Mouse (Mus musculus) cerebellum, postnatal 25 days (tissue): ENCODE data around the gene Gm6763.
"Not testable (repeated sequence)": the region's sequence is repeated elsewhere in the genome, so short reads cannot be mapped to it uniquely, and the experiment has no call there.

Experiments used
- DNase-seq, 2 experiments: peaks; one replicate each; pipeline ENCODE4 v3.0.0; 2021; ENCODE audit warnings: mixed read lengths in 2 of 2

Gene Gm6763

DNA sequence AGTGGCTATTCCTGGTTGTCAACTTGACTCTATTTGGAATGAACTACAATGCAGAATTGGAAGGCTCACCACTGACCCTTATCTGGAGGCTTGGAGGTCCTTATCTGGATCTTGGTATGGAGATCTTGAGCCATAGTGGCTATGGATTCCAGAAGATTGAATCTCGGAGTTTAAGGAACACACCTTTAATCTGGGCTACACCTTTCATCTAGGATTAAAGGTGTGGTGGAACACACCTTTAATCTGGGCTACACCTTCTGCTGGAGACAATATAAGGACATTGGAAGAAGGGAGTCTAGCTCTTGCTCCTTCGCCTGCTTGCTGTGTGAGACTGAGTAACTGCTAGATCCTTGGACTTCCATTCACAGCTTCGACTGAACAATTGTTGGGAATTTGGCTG is at the start of gene Gm6763:
Gm6763 (plus strand) TSS at position 301 of the 400 bp plus-strand sequence.
- DNase-seq: not testable (repeated sequence)

DNA sequence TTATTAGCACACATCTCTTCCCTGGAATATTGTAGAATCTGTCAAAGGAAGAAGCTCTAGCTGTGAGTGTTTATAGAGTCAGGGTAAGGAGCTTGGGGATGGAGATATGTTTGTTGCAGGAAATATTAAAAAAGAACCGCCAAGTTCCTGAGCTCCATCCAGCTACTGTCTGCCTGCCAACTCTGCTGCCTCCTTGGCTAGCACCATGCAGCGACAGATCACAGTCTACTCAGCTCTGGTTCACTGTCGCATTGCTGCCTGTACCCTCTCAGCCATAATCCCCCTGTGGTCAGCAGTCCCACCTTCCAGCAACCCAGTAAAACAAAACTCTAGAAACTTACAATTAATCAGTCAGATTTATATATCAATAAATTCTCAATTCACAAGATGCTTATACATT is 41.3 kb upstream of the Gm6763 start:
- peak; percentile 31 to 49 for DNase-seq

- no peak for DNase-seq
These were observed 33.0 kb upstream of the Gm6763 start for GRCm38 (mm10) chr10:104118312-104118711.

DNA sequence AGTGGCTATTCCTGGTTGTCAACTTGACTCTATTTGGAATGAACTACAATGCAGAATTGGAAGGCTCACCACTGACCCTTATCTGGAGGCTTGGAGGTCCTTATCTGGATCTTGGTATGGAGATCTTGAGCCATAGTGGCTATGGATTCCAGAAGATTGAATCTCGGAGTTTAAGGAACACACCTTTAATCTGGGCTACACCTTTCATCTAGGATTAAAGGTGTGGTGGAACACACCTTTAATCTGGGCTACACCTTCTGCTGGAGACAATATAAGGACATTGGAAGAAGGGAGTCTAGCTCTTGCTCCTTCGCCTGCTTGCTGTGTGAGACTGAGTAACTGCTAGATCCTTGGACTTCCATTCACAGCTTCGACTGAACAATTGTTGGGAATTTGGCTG is 8.6 kb upstream of the Gm6763 start, which contains the start of gene Gm21293:
Gm21293 (plus strand) TSS at position 301 of the 400 bp plus-strand sequence.
- not testable (repeated sequence) for DNase-seq

- not testable (repeated sequence) for DNase-seq
These were observed 8.4 kb downstream of the Gm6763 start, which contains the start of gene Gm8764 for GRCm38 (mm10) chr10:104159706-104160105. TSS of gene Gm8764 (plus strand) at chr10:104160006.

- DNase-seq: not testable (repeated sequence)
These were observed 16.9 kb downstream of the Gm6763 start, which contains the start of gene Gm21304 for GRCm38 (mm10) chr10:104168215-104168614. TSS of gene Gm21304 (plus strand) at chr10:104168515.

GRCm38 (mm10) chr10:104176724-104177123 is 25.4 kb downstream of the Gm6763 start, which contains the start of gene Gm21312:
TSS of gene Gm21312 (plus strand) at chr10:104177024.
- not testable (repeated sequence) for DNase-seq

- DNase-seq: not testable (repeated sequence)
These were observed 33.9 kb downstream of the Gm6763 start, which contains the start of gene Gm20765 for GRCm38 (mm10) chr10:104185233-104185632. TSS of gene Gm20765 (plus strand) at chr10:104185533.

DNA sequence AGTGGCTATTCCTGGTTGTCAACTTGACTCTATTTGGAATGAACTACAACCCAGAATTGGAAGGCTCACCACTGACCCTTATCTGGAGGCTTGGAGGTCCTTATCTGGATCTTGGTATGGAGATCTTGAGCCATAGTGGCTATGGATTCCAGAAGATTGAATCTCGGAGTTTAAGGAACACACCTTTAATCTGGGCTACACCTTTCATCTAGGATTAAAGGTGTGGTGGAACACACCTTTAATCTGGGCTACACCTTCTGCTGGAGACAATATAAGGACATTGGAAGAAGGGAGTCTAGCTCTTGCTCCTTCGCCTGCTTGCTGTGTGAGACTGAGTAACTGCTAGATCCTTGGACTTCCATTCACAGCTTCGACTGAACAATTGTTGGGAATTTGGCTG is 42.4 kb downstream of the Gm6763 start, which contains the start of gene Gm4340:
Gm4340 (plus strand) TSS at position 301 of the 400 bp plus-strand sequence.
- DNase-seq: not testable (repeated sequence)
